Mouse (Mus musculus): ENCODE results near the gene Hcn1.

The Hcn1 gene

DNA sequence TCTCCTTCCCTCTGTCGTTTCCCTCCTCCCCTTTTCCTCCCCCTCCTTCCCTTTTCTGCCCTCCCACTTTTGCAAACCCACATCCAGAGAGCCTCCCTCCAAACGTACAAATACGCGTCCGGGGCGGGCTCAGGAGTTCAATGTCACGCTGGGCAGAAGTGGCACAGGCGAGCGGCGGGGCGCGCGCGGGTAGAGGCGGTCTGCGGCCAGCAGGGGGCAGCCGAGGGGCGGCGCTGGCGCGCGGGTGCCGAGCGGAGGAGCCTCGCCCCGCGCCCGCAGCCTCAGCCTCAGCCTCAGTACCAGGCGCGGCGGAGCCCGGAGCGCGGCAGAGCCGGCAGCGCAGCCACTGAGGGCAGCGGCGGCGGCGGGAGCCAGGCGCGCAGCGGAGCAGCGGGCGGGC lies at the start of gene Hcn1:
Gene Hcn1, plus strand, starts transcription at position 140 of the 400 bp plus-strand sequence.
- peak; percentile 89 for DNase-seq

DNA sequence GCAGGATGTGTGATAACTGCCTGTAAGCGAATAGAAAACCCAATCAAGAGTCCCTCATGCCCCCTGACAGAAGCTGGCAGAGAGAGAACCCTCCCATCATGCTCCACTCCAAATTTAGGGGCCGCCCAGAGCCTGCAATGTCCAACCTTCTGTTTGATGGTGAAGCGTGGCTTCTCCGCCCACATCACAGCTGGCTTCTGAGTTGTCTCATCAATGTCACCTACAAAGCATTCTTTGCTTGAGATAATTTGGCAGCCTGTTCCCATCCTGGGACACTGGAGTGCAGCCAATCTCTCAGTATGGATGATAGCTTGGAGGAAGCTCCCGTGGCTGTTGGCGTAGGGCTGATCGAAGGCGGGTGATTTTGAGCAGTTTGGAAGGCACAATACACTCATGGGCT lies 34.9 kb upstream of the Hcn1 start:
- DNase-seq = peak; percentile 79

DNA sequence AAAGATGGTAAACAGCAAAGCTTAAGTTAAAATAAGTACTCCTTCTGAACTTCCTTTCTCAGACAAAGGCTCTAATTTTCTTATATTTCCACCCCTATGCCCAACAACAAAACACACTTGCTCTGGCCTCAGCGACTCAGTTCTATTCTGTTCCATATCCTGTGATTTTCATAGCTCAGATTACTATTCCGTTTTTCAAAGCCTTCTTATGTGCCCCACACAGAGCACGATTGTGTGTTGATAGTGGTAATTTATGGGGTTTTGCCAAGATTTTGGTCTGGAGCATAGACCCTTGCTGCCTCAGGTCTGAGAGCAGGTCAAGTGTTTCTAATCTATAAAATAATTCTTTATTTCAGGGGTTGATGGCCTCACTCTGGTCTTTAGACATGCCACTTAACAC lies 30.4 kb upstream of the Hcn1 start:
- no peak for DNase-seq

DNA sequence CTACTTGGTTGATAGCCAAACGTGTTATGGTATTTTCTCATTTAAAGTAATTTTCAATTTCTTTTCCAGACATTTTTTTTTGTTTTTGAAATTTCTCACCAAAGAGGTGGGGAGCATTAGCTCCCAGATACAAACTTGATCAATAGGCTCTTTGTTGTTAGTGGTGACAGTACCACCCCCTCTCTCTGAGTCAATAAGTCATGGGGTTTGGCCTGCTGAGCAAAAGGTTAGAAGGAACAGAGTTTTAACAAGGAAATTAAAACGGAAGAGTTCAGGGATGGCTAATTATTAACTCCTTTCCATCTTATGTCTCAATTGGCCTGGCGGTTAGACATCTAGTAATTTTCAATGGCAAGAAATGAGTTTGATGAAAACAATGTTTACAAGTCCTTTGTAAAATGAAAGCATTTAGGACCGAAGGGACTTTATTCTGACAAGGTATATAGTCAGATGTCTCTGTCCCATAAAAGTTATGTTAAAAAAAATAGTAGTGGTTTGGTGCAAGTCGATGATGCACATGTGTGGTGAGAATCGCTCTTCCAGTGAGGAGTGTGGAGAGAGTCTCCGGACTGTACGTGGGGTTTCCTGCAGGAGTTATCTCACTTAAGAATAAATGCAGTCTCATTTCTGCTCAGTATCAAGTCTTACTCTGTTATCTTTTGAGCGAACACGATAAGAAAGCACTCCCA lies 7.5 kb upstream of the Hcn1 start:
- DNase-seq = no peak

DNA sequence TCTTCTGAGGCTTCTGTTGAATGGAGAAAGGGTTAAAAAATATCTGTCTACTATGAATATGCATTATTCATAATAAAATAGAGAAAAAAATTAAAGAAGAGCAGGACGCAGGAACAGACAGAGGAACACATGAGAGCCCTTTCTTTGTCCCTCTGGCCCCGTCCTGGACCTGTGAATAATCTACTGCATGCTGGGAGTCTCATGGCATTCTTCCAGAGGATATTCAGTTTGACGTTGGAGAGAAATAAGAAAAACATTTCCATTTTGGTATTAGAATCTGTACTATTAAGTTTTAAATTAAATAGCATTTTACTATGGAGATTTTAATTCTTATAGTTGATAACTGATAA lies 7.0 kb upstream of the Hcn1 start:
- no peak for DNase-seq

DNA sequence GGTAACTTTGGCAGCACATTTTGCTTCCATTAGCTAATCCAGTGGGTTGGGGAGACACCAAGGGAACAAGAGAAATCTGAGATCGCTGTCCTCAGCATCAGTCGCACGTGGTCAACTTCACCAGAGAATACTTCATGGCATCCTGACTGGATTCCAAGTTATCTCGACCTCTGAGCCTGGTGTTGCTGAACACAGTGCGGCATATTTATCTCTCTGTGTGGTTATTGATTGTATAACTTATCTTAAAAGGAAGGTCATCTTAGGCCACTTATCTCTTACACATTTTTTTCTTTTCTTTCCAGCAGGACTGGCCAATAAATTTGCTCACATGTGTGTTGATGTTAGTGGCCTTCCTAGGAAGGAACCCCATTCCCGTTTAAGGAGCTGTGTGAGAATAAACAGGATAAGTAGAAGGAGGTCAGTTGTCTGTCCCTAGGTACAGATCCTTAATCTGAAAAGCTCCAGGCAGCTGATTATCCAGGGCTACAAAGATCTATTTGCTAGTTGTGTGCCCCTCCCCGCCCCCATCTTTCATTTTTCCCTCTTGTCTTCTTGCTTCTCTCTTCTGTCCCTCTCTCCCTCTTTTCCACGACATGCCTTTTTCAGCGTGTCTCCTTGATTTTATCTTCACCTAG lies 672 bp upstream of the Hcn1 start:
- no peak for DNase-seq

DNA sequence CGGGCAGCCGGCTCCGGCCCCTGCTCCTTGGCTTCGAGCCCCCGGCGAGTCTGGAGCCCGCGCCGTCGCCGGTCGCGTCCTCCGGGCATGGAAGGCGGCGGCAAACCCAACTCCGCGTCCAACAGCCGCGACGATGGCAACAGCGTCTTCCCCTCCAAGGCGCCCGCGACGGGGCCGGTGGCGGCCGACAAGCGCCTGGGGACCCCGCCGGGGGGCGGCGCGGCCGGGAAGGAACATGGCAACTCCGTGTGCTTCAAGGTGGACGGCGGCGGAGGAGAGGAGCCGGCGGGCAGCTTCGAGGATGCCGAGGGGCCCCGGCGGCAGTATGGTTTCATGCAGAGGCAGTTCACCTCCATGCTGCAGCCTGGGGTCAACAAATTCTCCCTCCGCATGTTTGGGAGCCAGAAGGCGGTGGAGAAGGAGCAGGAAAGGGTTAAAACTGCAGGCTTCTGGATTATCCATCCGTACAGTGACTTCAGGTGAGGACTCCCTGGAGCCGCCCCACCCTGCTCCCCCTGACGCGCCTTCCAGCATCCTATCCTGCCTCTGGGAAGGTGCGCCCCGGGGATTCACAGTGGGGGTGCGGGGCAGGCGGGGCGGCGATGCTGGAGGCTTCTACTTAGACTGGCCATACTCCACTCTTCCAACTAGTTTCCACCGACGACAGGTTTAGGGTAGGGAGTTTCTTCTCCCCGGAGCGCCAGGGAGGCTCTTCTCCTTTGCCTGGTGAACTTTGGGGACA lies 668 bp downstream of the Hcn1 start:
- peak; percentile 45 for DNase-seq

DNA sequence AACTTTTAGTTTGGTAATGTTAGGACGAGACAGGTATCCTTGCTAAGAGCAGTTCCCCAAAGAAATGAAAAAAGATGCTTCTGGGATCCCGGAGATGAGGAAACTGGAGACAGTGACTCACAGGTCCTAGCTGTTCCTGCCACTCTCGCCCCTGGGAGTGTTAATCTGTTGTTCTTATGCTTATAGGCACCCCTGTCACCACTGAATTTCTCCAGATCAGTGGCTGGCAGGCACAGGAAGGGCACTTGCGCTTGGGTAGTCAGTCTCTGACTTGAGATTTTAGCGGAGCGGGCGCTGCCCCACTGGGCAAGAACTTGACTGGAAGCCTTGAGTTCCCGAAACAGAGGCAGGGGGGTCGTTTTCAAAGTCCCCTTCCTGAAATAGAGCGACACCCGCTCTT lies 1.3 kb downstream of the Hcn1 start:
- peak; percentile 22 for DNase-seq

DNA sequence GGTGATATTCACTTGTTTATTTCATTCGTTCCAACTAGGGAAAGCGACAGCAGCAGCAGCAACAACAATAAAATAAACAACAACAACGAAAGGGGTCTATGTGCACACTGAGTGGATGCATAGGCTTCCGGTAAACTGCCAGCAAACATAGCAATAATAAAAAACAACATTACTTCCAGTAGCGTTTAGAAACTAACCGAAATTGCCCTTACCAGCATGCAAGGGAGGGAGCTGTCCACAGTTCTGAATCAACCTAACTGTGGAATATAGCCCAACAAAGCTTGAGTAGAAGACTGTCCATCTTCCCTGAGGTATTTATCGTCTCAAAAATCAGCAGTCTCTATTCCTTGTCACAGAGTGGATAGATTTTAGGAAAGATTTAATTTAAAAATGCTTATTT lies 2.0 kb downstream of the Hcn1 start:
- DNase-seq = no peak

DNA sequence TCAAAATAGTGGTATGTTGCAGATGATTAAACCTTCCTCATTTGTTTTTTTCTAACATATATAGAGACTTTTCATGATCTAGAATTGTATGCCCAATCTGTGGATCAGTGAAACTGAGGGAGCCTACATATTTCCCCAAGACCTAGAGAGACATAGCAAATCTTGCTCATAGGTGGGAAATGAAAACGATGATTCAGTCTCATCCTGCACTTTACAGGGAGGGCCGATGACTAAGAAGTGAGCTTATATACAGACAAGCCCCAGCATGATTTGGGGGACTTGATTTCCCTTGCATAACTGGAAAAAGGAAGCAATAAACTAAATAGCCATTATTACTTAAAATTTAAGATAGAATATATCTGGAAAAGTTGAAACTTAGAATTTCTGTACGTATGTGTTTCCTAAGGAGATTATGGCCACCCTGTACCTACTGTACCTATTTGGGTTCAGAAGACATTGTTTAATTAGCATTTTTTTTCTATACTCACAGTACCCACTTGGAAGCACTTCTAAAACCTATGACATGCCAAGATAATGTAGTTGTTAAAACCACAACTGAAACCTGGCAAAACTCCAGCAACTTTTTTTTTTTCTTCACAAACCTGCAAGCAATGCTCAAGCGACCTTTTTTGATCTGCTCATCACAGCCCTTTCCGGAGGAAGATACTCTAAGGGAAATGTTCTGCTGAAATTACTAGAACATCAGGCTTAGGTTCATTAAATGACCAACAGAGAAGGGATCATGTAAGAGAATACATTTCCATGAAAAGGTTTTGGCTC lies 3.0 kb downstream of the Hcn1 start:
- DNase-seq = peak; percentile 45

DNA sequence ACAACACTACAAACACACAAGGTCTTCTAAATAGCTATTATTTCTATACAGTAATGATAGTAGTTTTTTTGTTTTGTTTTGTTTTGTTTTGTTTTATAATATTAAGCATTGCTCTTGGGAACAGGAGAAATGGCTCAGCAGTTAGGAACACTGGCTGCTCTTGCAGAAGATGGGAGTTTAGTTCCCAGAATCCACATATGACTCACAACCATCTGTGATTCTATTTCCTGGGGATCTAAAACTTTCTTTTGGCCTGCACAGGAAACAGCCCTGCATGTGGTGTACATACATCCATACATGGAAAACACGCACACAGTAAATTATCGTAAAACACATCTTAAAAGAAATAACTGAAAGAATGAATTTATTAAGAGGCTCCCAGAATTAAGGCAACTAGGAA lies 9.8 kb downstream of the Hcn1 start:
- peak; percentile 13 for DNase-seq

DNA sequence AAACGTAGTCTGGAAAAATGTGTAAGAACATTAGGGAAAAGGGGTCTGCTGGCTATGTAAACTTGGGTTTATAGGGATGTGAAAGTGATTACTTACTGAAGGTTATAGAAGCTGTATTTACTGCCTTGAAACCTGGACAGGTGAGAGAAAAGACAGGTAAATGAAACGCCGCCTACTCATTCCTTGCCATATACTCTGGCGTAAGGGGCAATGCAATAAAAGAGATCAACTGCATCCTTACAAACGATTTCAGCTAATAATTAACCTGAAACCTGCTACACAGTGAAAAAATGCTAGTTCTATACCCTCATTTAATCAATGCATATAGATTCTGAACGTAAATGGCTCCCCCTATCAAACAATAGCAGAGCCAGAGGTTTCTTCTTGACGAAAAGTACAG lies 17.4 kb downstream of the Hcn1 start:
- no peak for DNase-seq

DNA sequence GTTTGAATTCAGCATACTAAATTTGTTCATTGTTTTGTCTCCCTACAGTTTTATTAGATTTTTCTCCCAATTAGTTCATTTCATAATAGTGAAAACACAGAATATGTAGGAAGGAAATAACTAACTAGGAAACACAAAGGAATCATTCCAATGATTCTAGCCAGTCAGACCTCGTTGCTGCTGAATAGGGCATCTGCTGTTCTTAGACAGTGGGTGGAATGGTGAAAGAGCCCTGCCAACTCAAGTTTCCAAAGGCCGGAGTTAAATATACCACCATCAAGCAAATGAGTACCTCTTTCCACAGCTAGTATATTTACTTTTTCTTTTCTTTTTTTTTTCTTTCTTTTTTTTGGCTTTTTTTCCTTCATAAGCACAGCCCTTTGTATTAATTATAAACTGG lies 55.4 kb downstream of the Hcn1 start:
- peak; percentile 40 for DNase-seq

DNA sequence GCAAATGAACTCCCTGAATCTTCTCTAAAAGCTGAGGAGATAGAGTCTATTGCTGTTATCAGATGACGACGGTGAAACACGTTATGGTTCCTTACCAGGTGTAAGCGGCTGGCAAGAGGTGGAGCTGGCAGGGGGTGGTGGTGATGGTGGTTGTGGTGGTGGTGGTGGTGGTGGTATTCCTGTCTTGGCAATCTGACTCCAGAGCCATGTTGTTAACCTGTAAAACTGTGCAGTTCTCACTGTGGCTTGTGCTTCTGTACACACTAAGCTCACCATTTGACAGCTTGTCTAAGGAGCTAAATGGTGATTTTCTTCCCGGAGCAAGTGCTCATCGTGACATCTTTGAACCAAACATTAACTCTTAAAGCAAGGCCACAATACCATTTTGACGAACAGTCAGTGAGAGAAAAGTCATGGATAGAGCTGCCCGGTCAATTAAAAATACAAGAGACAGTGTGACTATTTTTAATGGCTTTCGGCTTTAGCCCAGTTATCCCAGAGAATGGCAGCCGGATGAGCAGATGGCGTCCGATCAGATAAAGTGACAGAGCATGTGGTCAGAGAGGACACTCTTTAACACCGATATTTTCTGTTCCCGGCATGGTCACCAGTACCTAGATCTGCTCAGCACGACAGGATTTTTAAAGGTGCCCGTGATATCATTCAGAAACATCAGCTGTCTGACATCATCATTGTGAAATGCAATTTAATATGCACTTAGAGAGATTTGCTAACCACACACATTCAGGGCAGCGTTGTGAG lies 56.5 kb downstream of the Hcn1 start:
- peak; percentile 10 for DNase-seq

DNA sequence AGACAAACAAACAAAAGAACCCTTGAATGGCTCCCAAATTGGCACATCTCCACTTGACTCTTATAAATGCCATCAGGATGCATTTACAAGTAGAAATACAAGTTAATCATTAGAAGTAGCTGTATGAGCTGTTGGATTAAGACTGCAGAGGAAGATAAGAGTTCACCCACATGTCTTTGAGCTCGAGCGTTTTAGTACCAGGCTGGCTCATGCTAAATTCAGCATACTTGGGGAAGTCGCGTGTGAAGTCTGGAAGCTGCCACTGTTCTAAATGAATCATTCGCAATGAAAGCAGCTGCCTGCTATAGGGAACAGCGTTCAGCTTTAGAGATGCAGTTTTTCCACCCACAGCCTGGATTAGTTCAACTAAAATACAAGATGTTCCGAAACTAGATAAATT lies 57.4 kb downstream of the Hcn1 start:
- DNase-seq = peak; percentile 87

DNA sequence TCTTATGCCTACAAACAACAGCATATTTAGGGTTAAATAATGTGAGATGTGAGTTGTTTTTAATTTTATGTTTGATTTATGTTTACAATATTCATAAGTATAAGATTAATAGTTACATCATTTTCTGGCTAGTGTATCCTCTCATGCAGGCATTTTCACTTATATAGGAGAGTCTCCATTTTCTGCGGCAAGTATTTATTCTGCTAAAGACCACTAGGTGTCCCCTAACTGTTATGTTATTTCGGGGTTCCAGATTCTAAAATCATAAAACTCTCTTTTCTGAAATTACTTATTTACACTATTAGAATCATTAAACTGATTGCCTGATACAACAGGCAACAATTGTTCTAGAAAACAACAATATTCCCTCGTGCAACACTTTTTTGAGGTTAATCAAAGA lies 60.5 kb downstream of the Hcn1 start:
- DNase-seq = no peak

DNA sequence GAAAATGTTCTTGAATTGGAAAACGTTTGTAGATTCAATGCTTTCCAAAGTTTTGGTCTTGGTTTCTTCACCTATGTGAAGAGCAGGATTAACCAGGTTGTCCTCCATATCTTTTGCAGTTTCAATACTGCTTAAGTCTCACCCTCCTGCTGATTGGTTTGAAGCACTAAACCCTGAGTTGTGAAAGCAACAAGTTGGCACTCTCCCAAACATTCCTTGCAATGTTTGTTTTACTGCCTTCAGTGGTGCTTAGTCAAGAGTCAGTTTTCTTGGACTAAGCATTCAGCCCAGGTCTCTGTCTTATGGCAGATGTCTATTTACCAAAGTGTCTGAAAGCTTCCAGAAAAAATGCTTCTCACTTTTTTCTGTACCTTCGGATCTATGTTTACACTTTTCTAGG lies 67.2 kb downstream of the Hcn1 start:
- no peak for DNase-seq

DNA sequence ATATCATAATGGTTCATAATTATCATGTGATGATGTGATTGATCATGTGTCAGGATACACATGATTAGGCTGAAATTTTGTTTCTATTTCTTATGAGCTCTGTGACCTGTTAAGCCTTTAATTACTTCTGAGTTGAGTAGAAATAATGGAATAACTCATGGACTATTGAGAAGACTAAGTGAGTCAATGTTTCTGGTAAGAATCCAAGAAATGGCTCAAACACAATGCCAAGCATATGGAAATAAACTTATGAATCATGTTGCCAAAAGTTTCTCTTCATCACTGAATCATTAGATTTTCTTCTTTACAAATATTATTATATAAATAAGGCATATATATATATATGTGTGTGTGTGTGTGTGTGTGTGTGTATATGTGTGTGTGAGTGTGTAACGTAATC lies 69.7 kb downstream of the Hcn1 start:
- no peak for DNase-seq

DNA sequence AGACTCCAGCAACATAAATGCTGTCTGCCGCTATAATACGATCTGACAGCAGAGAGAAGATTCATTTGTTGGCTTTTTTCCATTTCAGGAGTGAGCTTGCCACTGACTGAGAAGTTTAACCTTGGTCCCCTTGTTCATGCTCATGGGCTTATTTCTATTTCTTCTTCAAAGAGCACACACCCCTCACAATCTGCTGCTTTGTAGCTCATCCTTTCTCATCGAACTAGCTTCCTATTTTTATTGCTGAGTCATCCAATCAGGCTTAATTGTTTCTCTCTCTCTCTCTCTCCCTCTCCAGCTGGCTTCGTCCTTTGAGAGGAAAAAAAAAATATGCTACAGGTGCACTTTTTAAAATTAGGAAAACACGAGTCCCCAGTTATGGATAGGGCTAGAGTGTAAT lies 74.3 kb downstream of the Hcn1 start:
- no peak for DNase-seq

DNA sequence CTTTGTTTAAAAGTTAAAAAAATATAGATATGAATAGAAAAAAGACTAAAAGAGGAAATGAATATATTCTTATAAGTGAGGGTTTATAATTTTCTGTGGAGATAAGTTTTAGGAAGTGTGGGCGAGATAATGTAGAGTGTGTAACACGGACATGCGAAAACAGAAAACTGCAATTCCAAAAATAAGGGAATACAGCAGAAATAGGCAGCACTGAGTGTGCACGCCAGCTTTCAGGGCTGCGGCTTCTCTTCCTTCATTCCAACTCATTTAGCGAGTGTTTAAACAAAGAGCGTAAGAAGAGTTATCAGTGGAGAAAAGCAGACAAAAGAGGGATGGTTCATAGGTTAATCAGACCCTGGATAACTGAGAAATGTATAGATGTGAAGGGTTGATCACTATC lies 85.5 kb downstream of the Hcn1 start:
- DNase-seq = peak; percentile 26

DNA sequence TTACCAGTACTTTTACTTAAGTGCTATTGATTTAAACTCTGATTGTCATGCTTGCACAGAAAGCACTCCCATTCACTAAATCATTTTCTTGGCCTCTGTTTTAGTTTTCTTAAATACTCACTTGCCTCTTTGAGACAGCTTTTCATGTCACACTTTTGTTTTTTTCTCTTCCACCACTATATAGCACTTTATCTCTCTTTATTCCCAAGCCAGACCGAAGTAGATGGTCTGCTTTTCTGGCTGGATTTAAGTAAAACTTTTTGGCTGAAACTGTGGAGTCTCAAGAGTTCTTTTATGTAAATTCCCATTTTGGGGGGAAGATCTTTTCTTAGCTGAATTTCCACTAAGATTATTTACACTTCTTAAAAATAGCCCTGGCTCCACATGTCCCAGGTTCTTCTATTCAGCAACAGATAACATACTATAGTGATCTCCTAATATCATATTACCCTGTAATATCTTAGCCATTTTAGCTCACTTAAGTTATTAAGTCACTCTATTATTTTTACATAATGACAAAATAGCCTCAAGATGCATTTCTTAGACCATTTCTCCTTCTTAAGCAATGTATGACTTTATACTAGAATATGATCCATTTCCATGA lies 92.7 kb downstream of the Hcn1 start:
- no peak for DNase-seq

DNA sequence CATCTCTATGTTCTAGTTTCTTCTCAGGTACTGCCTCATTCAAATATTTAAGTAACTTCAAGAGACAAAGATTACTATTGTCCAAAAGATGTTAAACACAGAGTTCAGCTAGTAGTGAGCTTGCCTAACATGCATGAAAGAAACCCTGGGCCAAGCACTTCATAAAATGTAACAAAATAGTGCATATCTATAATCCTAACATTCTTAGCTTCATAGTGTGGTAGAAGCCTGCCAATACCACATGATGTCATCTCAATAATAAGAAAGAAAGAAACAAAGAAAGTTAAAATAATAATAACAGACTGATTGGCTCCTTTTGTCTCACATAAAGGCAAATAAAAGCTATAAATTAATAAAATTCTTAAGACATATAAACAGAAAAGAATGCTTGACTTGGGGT lies 103.5 kb downstream of the Hcn1 start:
- DNase-seq = no peak

Measured in right cerebral cortex, adult 18-20 months (tissue).